ENCODE assay signal across 9 mouse cellular contexts in genomic region chr2:130950548-130950947, GRCm38 (mm10). TPM values are rescaled to one million over a fixed set of nuclear protein-coding genes. Genes with fewer than 3 reads are reported as not detected.
A peak's percentile ranks its signal among the peaks of the same experiment; 100 is the strongest.
DNase-seq lines count a peak whose midpoint lies in the region; ATAC-seq and TF ChIP-seq lines count a peak whose summit lies in the region.
"Had no signal": no experiment of that assay in that cellular context is flagged by ENCODE, and none has a peak within 500 bp of the region (broad histone marks: within the 10 kb centered on the region; RNA-seq: fewer than 3 reads in every experiment).

No protein-coding gene starts in this region.

- TF ChIP-seq CTCF in E14TG2a.4 (conservative IDR thresholded peaks at IDR 0.05; ENCODE audit: low read length) = peak; percentile 99

- H3K4me1 ChIP-seq in E14TG2a.4 (replicated peaks; ENCODE audit: low read depth, low read length) = no peaks in the 10 kb centered on the region
- H3K4me1 ChIP-seq in embryonic facial prominence, embryonic 11.5 days (ENCODE audit: control insufficient read depth, insufficient read depth, low read length) = no peaks in the 10 kb centered on the region
- H3K4me1 ChIP-seq: limb, embryonic 15.5 days had no signal

- no peak for ATAC-seq in embryonic facial prominence, embryonic 11.5 days (replicated peaks; ENCODE audit: insufficient number of reproducible peaks, low FRiP score, low TSS enrichment, low read depth)

- 0 out of 2 replicates have a peak, but pooled peaks cover 2% of the 10 kb centered on the region for H3K36me3 ChIP-seq in E14TG2a.4 (ENCODE audit: insufficient read depth, low read length)
- H3K36me3 ChIP-seq in embryonic facial prominence, embryonic 11.5 days (replicated peaks; ENCODE audit: control insufficient read depth, insufficient read depth, low read depth, low read length) = no peaks in the 10 kb centered on the region

- H3K27me3 ChIP-seq in E14TG2a.4 (ENCODE audit: insufficient read depth, low read length) = no peaks in the 10 kb centered on the region
- no peaks in the 10 kb centered on the region for H3K27me3 ChIP-seq in embryonic facial prominence, embryonic 11.5 days (ENCODE audit: control insufficient read depth, insufficient read depth, low read length)
- H3K27me3 ChIP-seq: limb, embryonic 15.5 days had no signal

- H3K9me3 ChIP-seq in E14TG2a.4 (ENCODE audit: low read length) = no peaks in the 10 kb centered on the region
- no peaks in the 10 kb centered on the region for H3K9me3 ChIP-seq in embryonic facial prominence, embryonic 11.5 days (replicated peaks; ENCODE audit: control insufficient read depth, low read length)
- H3K9me3 ChIP-seq: limb, embryonic 15.5 days had no signal

- no peak overlapping the region for H3K9ac ChIP-seq in embryonic facial prominence, embryonic 11.5 days (replicated peaks; ENCODE audit: low read length)
- H3K9ac ChIP-seq: limb, embryonic 15.5 days had no signal

- H3K27ac ChIP-seq in embryonic facial prominence, embryonic 11.5 days (replicated peaks; ENCODE audit: low read depth, low read length) = no peak overlapping the region
- H3K27ac ChIP-seq: limb, embryonic 15.5 days had no signal

- DNase-seq in adrenal gland, postnatal 36 days = peak; percentile 87
- peak; percentile 89 for DNase-seq in embryonic facial prominence, embryonic 11.5 days (ENCODE audit: low spot score)
- peak; percentile 54 to 81 for DNase-seq in heart, adult 9 months (ENCODE audit: low spot score in 2 of 2)
- DNase-seq in layer of hippocampus, adult 8-10 months (ENCODE audit: low spot score in 2 of 2) = peak; percentile 86 to 96
- DNase-seq in lung, postnatal 36 days = peak; percentile 95
- DNase-seq in right cerebral cortex, adult 18-20 months = peak; percentile 91
- peak; percentile 60 for DNase-seq in urinary bladder, adult 2 months (ENCODE audit: low spot score)

- 0% methylated on average over 1 of the region's 1 CpGs for WGBS in embryonic facial prominence, embryonic 11.5 days

- H3K4me2 ChIP-seq in embryonic facial prominence, embryonic 11.5 days (ENCODE audit: low read depth, low read length) = no peak overlapping the region
- H3K4me2 ChIP-seq: limb, embryonic 15.5 days had no signal

- H3K4me3 ChIP-seq in E14TG2a.4 (replicated peaks; ENCODE audit: low read length) = no peak overlapping the region
- H3K4me3 ChIP-seq in embryonic facial prominence, embryonic 11.5 days (ENCODE audit: low read depth, low read length) = no peak overlapping the region
- H3K4me3 ChIP-seq: limb, embryonic 15.5 days had no signal

RNA-seq across cellular contexts. Expression of gene Atrn, which starts 44.3 kb away (rescaled TPM):
- 10 to 100 TPM; 32.9 to 38.9 TPM for total RNA-seq in adrenal gland, postnatal 36 days (2021)
- 8.4 and 8.7 TPM in 2 replicates for polyA plus RNA-seq in embryonic facial prominence, embryonic 11.5 days (2014; fragmentation: Nextera tagmentation; extraction: Ambion mirVana)
- total RNA-seq in layer of hippocampus, adult 8-10 months (2022) = 100 to 1,000 TPM in 3 of 4 experiments, 10 to 100 TPM in 1; 98.2 to 108 (median 104) TPM
- polyA plus RNA-seq in urinary bladder, adult 2 months (2012; rRNA removed) = 94.2 and 104 TPM in 2 replicates

RNA-seq across cellular contexts. Expression of gene 4930402H24Rik, which starts 44.3 kb away (rescaled TPM):
- total RNA-seq in adrenal gland, postnatal 36 days (2021) = 10 to 100 TPM; 31.3 to 39.4 TPM
- polyA plus RNA-seq in embryonic facial prominence, embryonic 11.5 days (2014; fragmentation: Nextera tagmentation; extraction: Ambion mirVana) = 31.3 TPM in 2 replicates
- 100 to 1,000 TPM in 1 of 4 experiments, 10 to 100 TPM in 3; 74.4 to 113 (median 91.0) TPM for total RNA-seq in layer of hippocampus, adult 8-10 months (2022)
- 46.6 and 46.9 TPM in 2 replicates for polyA plus RNA-seq in urinary bladder, adult 2 months (2012; rRNA removed)
